Mouse (Mus musculus) CH12.LX (cell line): ENCODE results near the gene Plac9a. TPM values are rescaled to one million over a fixed set of nuclear protein-coding genes. Genes with fewer than 3 reads are reported as not detected.
A peak's percentile ranks its signal among the peaks of the same experiment; 100 is the strongest.

Experiments used
- DNase-seq: peaks from one replicate; pipeline ENCODE4 v3.0.0-alpha.2; 2013; ENCODE audit errors: extremely low read depth
- H3K27ac ChIP-seq: 2 replicates; pipeline ENCODE4 v1.5.1; 2012; ENCODE audit warnings: low read depth, mild to moderate bottlenecking, control low read depth, moderate library complexity; ENCODE audit not compliant: insufficient read depth
- H3K27me3 ChIP-seq: replicated peaks from 2 replicates; pipeline ENCODE3; 2012; ENCODE audit warnings: inconsistent platforms
- H3K36me3 ChIP-seq, 2 experiments: replicated peaks in 1 of 2; 2 replicates each; pipeline versions ENCODE3 to v1.6.1; 2012; ENCODE audit warnings: inconsistent platforms in 1 of 2, low read length in 1 of 2, mild to moderate bottlenecking in 1 of 2, mixed read lengths in 1 of 2, moderate library complexity in 1 of 2; ENCODE audit not compliant: control insufficient read depth in 1 of 2, insufficient read depth in 1 of 2
- H3K4me1 ChIP-seq, 2 experiments: 2 replicates each; pipeline ENCODE4 v1.6.1; 2012; ENCODE audit warnings: inconsistent platforms in 1 of 2, moderate library complexity in 1 of 2; ENCODE audit not compliant: insufficient read depth in 2 of 2, control insufficient read depth in 1 of 2
- H3K4me2 ChIP-seq: 2 replicates; pipeline ENCODE4 v1.6.1; 2012; ENCODE audit warnings: low read depth, mild to moderate bottlenecking, control low read depth; ENCODE audit not compliant: poor library complexity, insufficient read depth, severe bottlenecking
- H3K4me3 ChIP-seq, 3 experiments: fragments of 150-350 bp in 1 of 3; sonication (generic) in 1 of 3; replicated peaks in 1 of 3; 2 replicates each; pipeline versions ENCODE3 to v1.5.1; 2011 to 2012; ENCODE audit warnings: low read depth in 2 of 3, low read length in 2 of 3, mild to moderate bottlenecking in 2 of 3, moderate library complexity in 2 of 3, control low read depth in 1 of 3, improper control_type of control experiment in 1 of 3, inconsistent platforms in 1 of 3, mixed read lengths in 1 of 3; ENCODE audit not compliant: poor library complexity in 1 of 3
- H3K79me2 ChIP-seq: replicated peaks from 2 replicates; pipeline ENCODE4 v1.6.1; 2012; ENCODE audit warnings: mild to moderate bottlenecking, moderate library complexity; ENCODE audit not compliant: control insufficient read depth, poor library complexity, insufficient read depth, severe bottlenecking; ENCODE audit errors: extremely low read depth
- H3K9ac ChIP-seq: 2 replicates; pipeline ENCODE4 v1.6.1; 2012; ENCODE audit warnings: low read depth, mild to moderate bottlenecking, control low read depth, moderate library complexity; ENCODE audit not compliant: insufficient read depth
- H3K9me3 ChIP-seq: replicated peaks from 2 replicates; pipeline ENCODE3; 2012; ENCODE audit warnings: low read length, inconsistent platforms, mixed read lengths
- BHLHE40 ChIP-seq: IDR thresholded peaks from 2 replicates; pipeline ENCODE4 v1.6.1; 2011; ENCODE audit warnings: mild to moderate bottlenecking, low read depth, low read length, improper control_type of control experiment
- CHD1 ChIP-seq: IDR thresholded peaks from 2 replicates; pipeline ENCODE4 v1.6.1; 2012; ENCODE audit warnings: low read depth, low read length, improper control_type of control experiment, inconsistent platforms
- CHD2 ChIP-seq: IDR thresholded peaks from 2 replicates; pipeline ENCODE4 v1.6.1; 2011; ENCODE audit warnings: low read length, improper control_type of control experiment
- E2F4 ChIP-seq: IDR thresholded peaks from 2 replicates; pipeline ENCODE4 v1.6.1; 2011; ENCODE audit warnings: low read depth, low read length, improper control_type of control experiment; ENCODE audit not compliant: insufficient replicate concordance
- ELF1 ChIP-seq: IDR thresholded peaks from 2 replicates; pipeline ENCODE4 v1.6.1; 2014; ENCODE audit warnings: low read depth, mild to moderate bottlenecking, inconsistent platforms, low read length, improper control_type of control experiment
- EP300 ChIP-seq: IDR thresholded peaks from 2 replicates; pipeline ENCODE4 v1.6.1; 2011; ENCODE audit warnings: low read length, improper control_type of control experiment
- ETS1 ChIP-seq: conservative IDR thresholded peaks from 2 replicates; pipeline ENCODE4 v1.6.1; 2012; ENCODE audit warnings: low read depth, mild to moderate bottlenecking, inconsistent platforms, low read length, improper control_type of control experiment, moderate library complexity
- GABPA ChIP-seq: IDR thresholded peaks from 2 replicates; pipeline ENCODE4 v1.6.1; 2012; ENCODE audit warnings: low read depth, low read length, improper control_type of control experiment, inconsistent platforms; ENCODE audit not compliant: insufficient replicate concordance
- HCFC1 ChIP-seq: IDR thresholded peaks from 2 replicates; pipeline ENCODE4 v1.6.1; 2012; ENCODE audit warnings: low read depth, mild to moderate bottlenecking, inconsistent platforms, low read length, improper control_type of control experiment
- IRF4 ChIP-seq: IDR thresholded peaks from 2 replicates; pipeline ENCODE4 v1.6.1; 2014; ENCODE audit warnings: low read depth, mild to moderate bottlenecking, inconsistent platforms, low read length, improper control_type of control experiment
- JUN ChIP-seq: IDR thresholded peaks from 2 replicates; pipeline ENCODE4 v1.6.1; 2011; ENCODE audit warnings: low read depth, mild to moderate bottlenecking, low read length, improper control_type of control experiment, moderate library complexity; ENCODE audit not compliant: insufficient read depth
- KAT2A ChIP-seq: IDR thresholded peaks from 2 replicates; pipeline ENCODE4 v1.6.1; 2012; ENCODE audit warnings: low read length, improper control_type of control experiment, inconsistent platforms; ENCODE audit not compliant: insufficient replicate concordance
- MAFK ChIP-seq: IDR thresholded peaks from 2 replicates; pipeline ENCODE4 v1.6.1; 2011; ENCODE audit warnings: low read length, improper control_type of control experiment; ENCODE audit not compliant: insufficient replicate concordance
- MAX ChIP-seq: IDR thresholded peaks from 2 replicates; pipeline ENCODE4 v1.6.1; 2011; ENCODE audit warnings: low read length, improper control_type of control experiment
- MAZ ChIP-seq: IDR thresholded peaks from 2 replicates; pipeline ENCODE4 v1.6.1; 2012; ENCODE audit warnings: low read depth, mild to moderate bottlenecking, inconsistent platforms, low read length, improper control_type of control experiment, moderate library complexity
- MXI1 ChIP-seq: IDR thresholded peaks from 2 replicates; pipeline ENCODE4 v1.6.1; 2011; ENCODE audit warnings: mild to moderate bottlenecking, low read depth, low read length, improper control_type of control experiment
- NRF1 ChIP-seq: IDR thresholded peaks from 2 replicates; pipeline ENCODE4 v1.6.1; 2014; ENCODE audit warnings: low read depth, mild to moderate bottlenecking, inconsistent platforms, low read length, improper control_type of control experiment, moderate library complexity
- PAX5 ChIP-seq: IDR thresholded peaks from 2 replicates; pipeline ENCODE4 v1.6.1; 2012; ENCODE audit warnings: low read length, inconsistent platforms, mixed read lengths
- POLR2AphosphoS2 ChIP-seq: IDR thresholded peaks from 2 replicates; pipeline ENCODE4 v1.6.1; 2011; ENCODE audit warnings: low read depth, low read length, improper control_type of control experiment
- RAD21 ChIP-seq: IDR thresholded peaks from 2 replicates; pipeline ENCODE4 v1.6.1; 2011; ENCODE audit warnings: low read depth, mild to moderate bottlenecking, low read length, improper control_type of control experiment, moderate library complexity
- SIN3A ChIP-seq: IDR thresholded peaks from 2 replicates; pipeline ENCODE4 v1.6.1; 2012; ENCODE audit warnings: low read length, improper control_type of control experiment, inconsistent platforms
- SMC3 ChIP-seq: IDR thresholded peaks from 2 replicates; pipeline ENCODE4 v1.6.1; 2011; ENCODE audit warnings: low read depth, low read length, improper control_type of control experiment
- TBP ChIP-seq: conservative IDR thresholded peaks from 2 replicates; pipeline ENCODE4 v1.6.1; 2011; ENCODE audit warnings: low read depth, low read length, improper control_type of control experiment
- TCF12 ChIP-seq: IDR thresholded peaks from 2 replicates; pipeline ENCODE4 v1.6.1; 2014; ENCODE audit warnings: low read depth, mild to moderate bottlenecking, inconsistent platforms, low read length, improper control_type of control experiment
- UBTF ChIP-seq: IDR thresholded peaks from 2 replicates; pipeline ENCODE4 v1.6.1; 2012; ENCODE audit warnings: low read depth, mild to moderate bottlenecking, inconsistent platforms, low read length, improper control_type of control experiment, moderate library complexity
- USF1 ChIP-seq: IDR thresholded peaks from 2 replicates; pipeline ENCODE4 v1.6.1; 2014; ENCODE audit warnings: low read depth, mild to moderate bottlenecking, inconsistent platforms, low read length, improper control_type of control experiment
- USF2 ChIP-seq: conservative IDR thresholded peaks from 2 replicates; pipeline ENCODE4 v1.6.1; 2011; ENCODE audit warnings: low read depth, low read length, improper control_type of control experiment
- ZC3H11A ChIP-seq: IDR thresholded peaks from 2 replicates; pipeline ENCODE4 v1.6.1; 2012; ENCODE audit warnings: low read depth, mild to moderate bottlenecking, inconsistent platforms, low read length, improper control_type of control experiment
- ZKSCAN1 ChIP-seq: IDR thresholded peaks from 2 replicates; pipeline ENCODE4 v1.6.1; 2012; ENCODE audit warnings: low read depth, inconsistent platforms, low read length, improper control_type of control experiment, borderline replicate concordance
- ZMIZ1 ChIP-seq: IDR thresholded peaks from 2 replicates; pipeline ENCODE4 v1.6.1; 2012; ENCODE audit warnings: low read depth, mild to moderate bottlenecking, inconsistent platforms, low read length, improper control_type of control experiment
- ZNF384 ChIP-seq: IDR thresholded peaks from 2 replicates; pipeline ENCODE4 v1.6.1; 2012; ENCODE audit warnings: low read depth, low read length, improper control_type of control experiment, inconsistent platforms
- dilution Hi-C: fragments of 300-500 bp; cut with MboI; formaldehyde crosslinking; loops from 2 replicates; pipeline ENCODE4 v1.14.3; 2020; ENCODE audit warnings: low sequenced_read_pairs; ENCODE audit not compliant: extremely low pct_unique_long_range_greater_than_20kb, extremely low pct_ligation_motif_present
- in situ Hi-C: fragments of 300-500 bp; cut with MboI; formaldehyde crosslinking; loops from 3 replicates; pipeline ENCODE4 v1.14.3; 2019; ENCODE audit warnings: low sequenced_read_pairs, low pct_ligation_motif_present, low pct_unique_long_range_greater_than_20kb, mixed read lengths
- polyA plus RNA-seq: library from polyadenylated mRNA; unstranded; fragments of >175 nt; gene quantifications from 2 replicates; pipeline ENCODE4 v1.2.1, GENCODE M21; 2012; ENCODE audit warnings: low read depth; ENCODE audit not compliant: insufficient read length
- total RNA-seq, 2 experiments: library from RNA; depleted of rRNA; stranded (reverse); fragments of 300-350 nt in 1 of 2; fragments of >200 nt in 1 of 2; gene quantifications; 2 replicates each; pipeline ENCODE4 v1.2.3; 2012 to 2014

Gene Plac9a
- total and polyA plus RNA-seq, 3 experiments: not detected

DNA sequence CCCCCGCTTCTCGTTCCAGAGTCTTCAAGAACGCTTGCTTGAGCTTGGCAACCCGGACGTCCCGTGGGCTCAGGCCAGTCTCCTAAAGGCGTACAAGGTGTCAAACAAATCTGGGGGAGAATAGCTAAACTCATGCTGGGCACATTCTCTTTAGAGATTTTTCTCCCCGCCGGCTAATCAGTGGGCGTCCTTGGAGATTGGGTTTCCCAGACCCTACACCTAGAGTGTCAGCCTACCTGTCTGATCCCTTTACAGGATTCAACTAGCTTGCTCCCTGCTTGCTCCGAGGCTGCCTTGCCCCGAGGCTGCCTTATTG, 60.3 kb downstream of the Plac9a start:
- in situ Hi-C loops: no loop called here
- TF ChIP-seq TBP (no peak), MAX (no peak), SIN3A (0 out of 2 replicates have a peak, but pooled peaks have one; percentile 3), ZMIZ1 (no peak), NRF1 (no peak), RAD21 (no peak), ZKSCAN1 (no peak), SMC3 (no peak), USF1 (no peak)
- TF ChIP-seq, all 38 proteins: peak for 1
- no peaks in the 10 kb centered on the region for H3K27me3 ChIP-seq
- peaks cover 4 to 24% of the 10 kb centered on the region in 2 experiments for H3K4me1 ChIP-seq
- H3K79me2 ChIP-seq: no peaks in the 10 kb centered on the region
- no peak for DNase-seq
- H3K4me2 ChIP-seq: peak overlapping the region; percentile 87
- H3K4me3 ChIP-seq: peak overlapping the region; percentile 82 to 94 (median 85)
- dilution Hi-C loops: no loop called here
- peak overlapping the region; percentile 68 for H3K9ac ChIP-seq
- H3K36me3 ChIP-seq: peaks cover 0 to 13% of the 10 kb centered on the region in 2 experiments
- no peaks in the 10 kb centered on the region for H3K9me3 ChIP-seq
- H3K27ac ChIP-seq: no peak overlapping the region

GRCm38 (mm10) chr14:25841991-25842687, 60.8 kb downstream of the Plac9a start, which contains the start of gene Anxa11:
Gene Anxa11 (plus strand): TSS chr14:25842156.
- no peak within 1 kb of the TSS for H3K27ac ChIP-seq
- dilution Hi-C loops: no loop called here
- peak within 1 kb of the TSS; percentile 87 for H3K4me2 ChIP-seq
- TF ChIP-seq POLR2AphosphoS2 (no peak), ZNF384 (peak; percentile 18; the same call in 1 of the 2 replicates), EP300 (no peak), CHD1 (no peak), MXI1 (peak; percentile 50; the same call in 1 of the 2 replicates), ETS1 (no peak), GABPA (no peak), TCF12 (peak; percentile 57; the same call in 1 of the 2 replicates), JUN (no peak), ZMIZ1 (no peak; the same call in 1 of the 2 replicates), MAFK (no peak), USF2 (no peak), IRF4 (peak; percentile 4; the same call in 1 of the 2 replicates), PAX5 (no peak), NRF1 (peak; percentile 62), E2F4 (no peak), USF1 (no peak), HCFC1 (no peak), BHLHE40 (peak; percentile 75), UBTF (no peak; the same call in 1 of the 2 replicates), TBP (no peak), ZC3H11A (no peak), KAT2A (no peak), ELF1 (peak; percentile 50), CHD2 (no peak), MAX (no peak; the same call in 1 of the 2 replicates), RAD21 (no peak), MAZ (0 out of 2 replicates have a peak, but pooled peaks have one; percentile 42)

More at GRCm38 (mm10) chr14:25841991-25842687, 60.8 kb downstream of the Plac9a start, which contains the start of gene Anxa11:
- no peaks in the 10 kb centered on the region for H3K27me3 ChIP-seq
- no peaks in the 10 kb centered on the region for H3K79me2 ChIP-seq
- H3K9ac ChIP-seq: peak within 1 kb of the TSS; percentile 68
- no peaks in the 10 kb centered on the region for H3K9me3 ChIP-seq
- in situ Hi-C loops: no loop called here
- H3K36me3 ChIP-seq: peaks cover 0 to 12% of the 10 kb centered on the region in 2 experiments
- peaks cover 4 to 24% of the 10 kb centered on the region in 2 experiments for H3K4me1 ChIP-seq
- peak within 1 kb of the TSS; percentile 82 to 94 (median 85) for H3K4me3 ChIP-seq
- DNase-seq: peak; percentile 82
